Mouse (Mus musculus): ENCODE results near the gene Eomes. TPM values are rescaled to one million over a fixed set of nuclear protein-coding genes. Genes with fewer than 3 reads are reported as not detected.

Gene Eomes
- polyA plus RNA-seq, 1 experiment, result 12.6 TPM

DNA sequence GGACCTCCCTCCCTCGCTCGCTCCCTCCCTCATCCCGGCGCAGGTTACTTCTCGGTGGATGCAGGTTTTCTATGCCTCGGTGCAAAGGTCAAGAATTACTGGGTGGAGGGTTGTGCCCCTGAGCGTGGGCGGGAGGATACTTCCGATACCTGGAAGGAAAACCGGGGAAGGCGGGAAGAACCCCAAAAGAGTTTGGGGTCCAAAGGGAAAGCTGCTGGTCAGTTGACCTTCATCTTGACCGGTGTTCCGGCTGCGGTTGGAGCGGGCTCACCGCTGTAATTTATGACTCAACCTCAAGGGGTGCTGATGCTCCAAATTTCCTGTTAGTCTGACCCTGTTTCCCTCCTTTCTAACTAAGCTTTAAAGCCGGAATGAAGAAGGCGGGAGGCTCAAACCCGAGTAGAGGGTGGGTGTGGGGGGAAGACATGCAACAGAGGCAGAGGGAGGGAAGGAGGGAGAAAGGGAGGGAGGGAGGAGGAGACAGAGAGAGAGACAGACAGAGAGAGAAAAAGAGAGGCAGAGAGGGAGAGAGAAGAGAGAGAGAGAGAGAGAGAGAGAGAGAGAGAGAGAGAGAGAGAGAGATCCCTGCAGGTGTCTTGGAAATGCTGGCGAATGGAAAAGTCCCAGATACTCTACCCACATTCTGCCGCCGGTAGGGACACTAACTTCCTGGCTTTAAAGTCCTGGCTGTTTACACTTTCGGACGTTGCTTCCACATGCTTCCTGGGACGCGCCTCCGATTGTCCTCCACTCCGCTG is 10.3 kb downstream of the Eomes start:
- TF ChIP-seq POLR2A (IDR thresholded peaks at IDR 0.05; ENCODE audit: borderline replicate concordance, extremely low read depth, insufficient read depth, insufficient read length, poor library complexity, severe bottlenecking) (no peak), CTCF (IDR thresholded peaks at IDR 0.05; ENCODE audit: borderline replicate concordance, extremely low read depth, insufficient read depth, insufficient read length) (peak; percentile 56; the same call in 1 of the 2 replicates)
- peak; percentile 71 for DNase-seq (ENCODE audit: low read depth)

- peak; percentile 55 for DNase-seq (ENCODE audit: low read depth)
- TF ChIP-seq POLR2A (IDR thresholded peaks at IDR 0.05; ENCODE audit: borderline replicate concordance, extremely low read depth, insufficient read depth, insufficient read length, poor library complexity, severe bottlenecking) (no peak), CTCF (IDR thresholded peaks at IDR 0.05; ENCODE audit: borderline replicate concordance, extremely low read depth, insufficient read depth, insufficient read length) (no peak)
These were observed 11.0 kb downstream of the Eomes start for GRCm38 (mm10) chr9:118488896-118489578.

DNA sequence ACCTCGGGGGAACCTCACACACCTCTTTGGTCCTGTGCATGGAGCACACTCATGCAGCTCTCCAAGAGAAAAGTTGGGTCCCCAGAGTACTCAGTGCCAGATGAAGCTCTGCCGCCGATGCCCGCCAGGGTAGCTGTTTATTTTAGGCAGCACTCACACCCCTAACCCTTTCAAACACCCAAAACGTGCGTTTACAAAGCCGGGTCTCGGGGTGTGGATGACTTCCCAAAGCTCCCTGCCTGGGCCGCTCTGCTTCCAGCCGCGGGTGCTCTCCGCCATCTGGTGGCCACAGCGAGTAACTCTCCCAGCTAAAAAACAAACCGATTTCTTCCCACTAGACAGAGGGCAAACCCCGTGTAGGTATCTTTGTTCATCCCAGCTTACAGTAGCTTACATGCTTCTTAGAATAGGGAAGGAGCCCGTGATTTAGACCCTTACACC is 11.6 kb downstream of the Eomes start:
- peak; percentile 88 for DNase-seq (ENCODE audit: low read depth)
- peak; percentile 93 for TF ChIP-seq CTCF (IDR thresholded peaks at IDR 0.05; ENCODE audit: borderline replicate concordance, extremely low read depth, insufficient read depth, insufficient read length)
- no peak for TF ChIP-seq POLR2A (IDR thresholded peaks at IDR 0.05; ENCODE audit: borderline replicate concordance, extremely low read depth, insufficient read depth, insufficient read length, poor library complexity, severe bottlenecking)

- TF ChIP-seq CTCF (IDR thresholded peaks at IDR 0.05; ENCODE audit: borderline replicate concordance, extremely low read depth, insufficient read depth, insufficient read length), result no peak
- no peak for TF ChIP-seq POLR2A (IDR thresholded peaks at IDR 0.05; ENCODE audit: borderline replicate concordance, extremely low read depth, insufficient read depth, insufficient read length, poor library complexity, severe bottlenecking)
- no peak for DNase-seq (ENCODE audit: low read depth)
These were observed 13.2 kb downstream of the Eomes start for GRCm38 (mm10) chr9:118491195-118491594.

DNA sequence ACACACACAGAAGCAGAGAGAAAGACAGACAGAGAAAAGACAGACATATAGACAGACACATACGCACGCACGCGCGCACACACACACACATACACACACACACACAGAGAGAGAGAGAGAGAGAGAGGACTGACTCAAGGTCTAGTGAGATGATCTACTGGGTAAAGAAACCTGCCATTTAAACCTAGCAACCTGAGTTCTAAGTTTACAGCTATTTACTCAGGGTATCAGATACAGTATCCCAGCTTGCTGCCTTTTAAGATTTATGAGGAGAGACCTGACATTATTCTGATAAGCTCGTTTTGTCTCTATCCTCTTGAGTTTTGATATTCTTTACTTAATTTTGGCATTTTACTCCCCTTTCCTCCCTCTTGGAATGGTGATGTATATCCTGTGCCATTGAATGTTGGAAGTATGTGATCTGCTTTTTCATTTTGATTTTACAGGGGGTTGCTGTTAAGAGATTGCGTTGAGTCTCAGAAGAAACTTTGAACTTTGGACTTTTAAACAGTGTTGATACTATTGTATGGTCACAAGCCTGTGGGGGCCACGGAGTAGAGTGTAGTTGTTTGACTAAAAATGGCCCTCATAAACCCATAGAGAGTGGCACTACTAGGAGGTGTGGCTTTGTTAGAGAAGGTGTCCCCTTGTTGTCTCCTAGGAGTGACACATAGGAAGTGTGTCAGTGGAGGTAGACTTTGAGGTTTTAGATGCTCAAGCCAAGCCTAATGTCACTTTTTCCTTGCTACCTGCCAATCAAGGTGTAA is 15.1 kb downstream of the Eomes start:
- TF ChIP-seq POLR2A (IDR thresholded peaks at IDR 0.05; ENCODE audit: borderline replicate concordance, extremely low read depth, insufficient read depth, insufficient read length, poor library complexity, severe bottlenecking), result no peak
- no peak for TF ChIP-seq CTCF (IDR thresholded peaks at IDR 0.05; ENCODE audit: borderline replicate concordance, extremely low read depth, insufficient read depth, insufficient read length)
- no peak for DNase-seq (ENCODE audit: low read depth)

DNA sequence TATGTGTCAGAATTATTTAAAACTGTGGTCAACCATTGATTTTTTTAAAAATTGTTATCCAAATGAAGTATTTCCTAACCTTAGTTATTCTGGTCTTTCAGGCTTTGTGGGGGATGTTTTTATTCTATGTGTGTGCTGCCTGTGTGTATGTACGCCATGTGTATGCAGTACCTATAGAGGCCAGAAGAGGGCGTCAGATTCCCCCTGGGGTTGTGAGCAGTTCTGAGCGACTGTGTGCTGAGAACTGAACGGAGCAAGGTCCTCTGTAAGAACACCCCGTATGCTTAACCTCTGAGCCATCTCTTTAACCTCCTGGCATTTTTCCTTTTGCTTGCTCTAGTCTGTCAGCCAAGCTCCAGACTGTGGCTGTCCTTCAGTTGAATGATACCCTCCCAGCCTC is 16.1 kb downstream of the Eomes start:
- TF ChIP-seq POLR2A (IDR thresholded peaks at IDR 0.05; ENCODE audit: borderline replicate concordance, extremely low read depth, insufficient read depth, insufficient read length, poor library complexity, severe bottlenecking), result no peak
- peak; percentile 38; the same call in 1 of the 2 replicates for TF ChIP-seq CTCF (IDR thresholded peaks at IDR 0.05; ENCODE audit: borderline replicate concordance, extremely low read depth, insufficient read depth, insufficient read length)
- DNase-seq (ENCODE audit: low read depth), result no peak

DNA sequence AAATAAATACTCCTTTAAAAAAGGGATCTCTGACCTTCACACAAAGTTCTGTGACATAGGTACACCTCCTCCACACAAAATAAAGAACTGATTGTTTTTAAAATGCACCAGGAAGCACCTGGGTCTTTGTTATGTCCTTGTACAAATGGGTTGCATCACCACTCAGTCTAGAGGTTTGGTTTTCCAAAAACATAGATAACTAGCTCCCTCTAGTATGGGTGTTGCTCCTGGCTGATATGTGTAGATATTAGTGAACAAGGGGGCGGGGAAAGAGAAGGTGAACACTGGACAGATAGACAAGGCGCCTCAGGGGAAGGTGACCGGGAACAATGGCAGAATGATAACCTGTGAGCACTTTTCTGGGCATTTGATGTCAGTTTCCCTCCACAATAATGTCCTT is 17.9 kb downstream of the Eomes start:
- no peak for TF ChIP-seq POLR2A (IDR thresholded peaks at IDR 0.05; ENCODE audit: borderline replicate concordance, extremely low read depth, insufficient read depth, insufficient read length, poor library complexity, severe bottlenecking)
- no peak for TF ChIP-seq CTCF (IDR thresholded peaks at IDR 0.05; ENCODE audit: borderline replicate concordance, extremely low read depth, insufficient read depth, insufficient read length)
- no peak for DNase-seq (ENCODE audit: low read depth)

GRCm38 (mm10) chr9:118496952-118497351 is 18.9 kb downstream of the Eomes start:
- DNase-seq (ENCODE audit: low read depth), result no peak
- TF ChIP-seq POLR2A (IDR thresholded peaks at IDR 0.05; ENCODE audit: borderline replicate concordance, extremely low read depth, insufficient read depth, insufficient read length, poor library complexity, severe bottlenecking) (no peak), CTCF (IDR thresholded peaks at IDR 0.05; ENCODE audit: borderline replicate concordance, extremely low read depth, insufficient read depth, insufficient read length) (no peak)

- DNase-seq (ENCODE audit: low read depth), result no peak
- TF ChIP-seq CTCF (IDR thresholded peaks at IDR 0.05; ENCODE audit: borderline replicate concordance, extremely low read depth, insufficient read depth, insufficient read length) (no peak), POLR2A (IDR thresholded peaks at IDR 0.05; ENCODE audit: borderline replicate concordance, extremely low read depth, insufficient read depth, insufficient read length, poor library complexity, severe bottlenecking) (no peak)
These were observed 20.0 kb downstream of the Eomes start for GRCm38 (mm10) chr9:118498061-118498460.

- TF ChIP-seq CTCF (IDR thresholded peaks at IDR 0.05; ENCODE audit: borderline replicate concordance, extremely low read depth, insufficient read depth, insufficient read length), result no peak
- TF ChIP-seq POLR2A (IDR thresholded peaks at IDR 0.05; ENCODE audit: borderline replicate concordance, extremely low read depth, insufficient read depth, insufficient read length, poor library complexity, severe bottlenecking), result no peak
- no peak for DNase-seq (ENCODE audit: low read depth)
These were observed 23.0 kb downstream of the Eomes start for GRCm38 (mm10) chr9:118500963-118501362.

GRCm38 (mm10) chr9:118504656-118505055 is 26.6 kb downstream of the Eomes start:
- TF ChIP-seq POLR2A (IDR thresholded peaks at IDR 0.05; ENCODE audit: borderline replicate concordance, extremely low read depth, insufficient read depth, insufficient read length, poor library complexity, severe bottlenecking), result no peak
- TF ChIP-seq CTCF (IDR thresholded peaks at IDR 0.05; ENCODE audit: borderline replicate concordance, extremely low read depth, insufficient read depth, insufficient read length), result no peak
- DNase-seq (ENCODE audit: low read depth), result no peak
